Mouse (Mus musculus) lung, embryonic 15.5 days (tissue): ENCODE results near the gene Gm15056. TPM values are rescaled to one million over a fixed set of nuclear protein-coding genes. Genes with fewer than 3 reads are reported as not detected.

ENCODE experiments used
- ATAC-seq: fragments of 200-750 bp; cut with Nextera tagmentation; 2 replicates; pipeline ENCODE4 v1.8.0; 2017; ENCODE audit warnings: moderate number of reproducible peaks, borderline replicate concordance; ENCODE audit not compliant: low FRiP score, low TSS enrichment; ENCODE audit errors: extremely low read depth
- H3K27ac ChIP-seq: fragments of 300-500 bp; sonication (generic); 2 replicates; pipeline ENCODE4 v1.5.1; 2015; ENCODE audit warnings: moderate library complexity, mild to moderate bottlenecking, inconsistent platforms
- H3K27me3 ChIP-seq: fragments of 300-500 bp; sonication (generic); 2 replicates; pipeline ENCODE4 v1.6.1; 2015; ENCODE audit warnings: inconsistent platforms
- H3K36me3 ChIP-seq: fragments of 300-500 bp; sonication (generic); 2 replicates; pipeline ENCODE4 v1.6.1; 2015; ENCODE audit warnings: inconsistent platforms
- H3K4me1 ChIP-seq: fragments of 300-500 bp; sonication (generic); 2 replicates; pipeline ENCODE4 v1.6.1; 2015; ENCODE audit warnings: inconsistent platforms
- H3K4me2 ChIP-seq: fragments of 300-500 bp; sonication (generic); 2 replicates; pipeline ENCODE4 v1.6.1; 2015; ENCODE audit warnings: inconsistent platforms, mild to moderate bottlenecking, moderate library complexity
- H3K4me3 ChIP-seq: fragments of 300-500 bp; sonication (generic); 2 replicates; pipeline ENCODE4 v1.5.1; 2015; ENCODE audit warnings: mild to moderate bottlenecking, inconsistent platforms
- H3K9ac ChIP-seq: fragments of 300-500 bp; sonication (generic); 2 replicates; pipeline ENCODE4 v1.6.1; 2015; ENCODE audit warnings: inconsistent platforms
- H3K9me3 ChIP-seq: fragments of 300-500 bp; sonication (generic); 2 replicates; pipeline ENCODE4 v1.6.1; 2016; ENCODE audit warnings: inconsistent platforms
- WGBS: fragments of 180-500 bp; shearing (Covaris S2); methylation state at CpG from one replicate; pipeline ENCODE4 v1.1.7; 2015; 5-methylcytosine and 5-hydroxymethylcytosine counted together
- polyA plus RNA-seq: library from polyadenylated mRNA; unstranded; fragments of >200 nt; fragmentation: Nextera tagmentation; extraction: Ambion mirVana; gene quantifications from 2 replicates; pipeline ENCODE4 v1.2.1, GENCODE M21; 2015

Gm15056 gene
- polyA plus RNA-seq, result not detected in 2 replicates

GRCm38 (mm10) chr8:20902527-20902926, at the start of gene Gm15056:
Gene Gm15056, minus strand, starts transcription at chr8:20902627.
- H3K4me2 ChIP-seq, result no peak within 1 kb of the TSS
- 41% methylated on average over 2 of the region's 2 CpGs for WGBS
- ATAC-seq, result no peak

GRCm38 (mm10) chr8:20944610-20945009, 42.2 kb upstream of the Gm15056 start, which contains the start of gene AY761185:
Gene AY761185, minus strand, starts transcription at chr8:20944710.
- 69% methylated on average over 3 of the region's 3 CpGs for WGBS
- Histone ChIP-seq H3K4me1 (no peaks in the 10 kb centered on the region), H3K4me3 (no peak within 1 kb of the TSS)

More at GRCm38 (mm10) chr8:20902527-20902926, at the start of gene Gm15056:
- H3K36me3 ChIP-seq, result no peaks in the 10 kb centered on the region
- no peaks in the 10 kb centered on the region; the same call in 1 of the 2 replicates for H3K9me3 ChIP-seq
- H3K9ac ChIP-seq, result no peak within 1 kb of the TSS
- H3K4me3 ChIP-seq, result no peak within 1 kb of the TSS
- no peaks in the 10 kb centered on the region for H3K27me3 ChIP-seq
- H3K27ac ChIP-seq, result no peak within 1 kb of the TSS
- H3K4me1 ChIP-seq, result no peaks in the 10 kb centered on the region

GRCm38 (mm10) chr8:20921971-20922370, 19.5 kb upstream of the Gm15056 start, which contains the start of gene Gm6040:
Gene Gm6040, minus strand, starts transcription at chr8:20922071.
- no peaks in the 10 kb centered on the region for H3K9me3 ChIP-seq
- no peak within 1 kb of the TSS for H3K4me3 ChIP-seq
- no peak within 1 kb of the TSS for H3K9ac ChIP-seq
- no peak for ATAC-seq
- no peak within 1 kb of the TSS for H3K27ac ChIP-seq
- H3K27me3 ChIP-seq, result no peaks in the 10 kb centered on the region
- H3K36me3 ChIP-seq, result no peaks in the 10 kb centered on the region
- WGBS, result 71% methylated on average over 3 of the region's 3 CpGs
- no peaks in the 10 kb centered on the region for H3K4me1 ChIP-seq
- H3K4me2 ChIP-seq, result no peak within 1 kb of the TSS

More at GRCm38 (mm10) chr8:20944610-20945009, 42.2 kb upstream of the Gm15056 start, which contains the start of gene AY761185:
- ATAC-seq, result no peak
- H3K27ac ChIP-seq, result no peak within 1 kb of the TSS
- no peaks in the 10 kb centered on the region for H3K9me3 ChIP-seq
- H3K4me2 ChIP-seq, result no peak within 1 kb of the TSS
- H3K9ac ChIP-seq, result no peak within 1 kb of the TSS
- no peaks in the 10 kb centered on the region for H3K36me3 ChIP-seq
- H3K27me3 ChIP-seq, result no peaks in the 10 kb centered on the region

- 80% methylated on average over 1 of the region's 1 CpGs for WGBS
Measured at GRCm38 (mm10) chr8:20912288-20912687, 9.9 kb upstream of the Gm15056 start.

GRCm38 (mm10) chr8:20908256-20908655, 5.8 kb upstream of the Gm15056 start:
- 45% methylated on average over 2 of the region's 2 CpGs for WGBS
- no peaks in the 10 kb centered on the region for H3K36me3 ChIP-seq
- no peaks in the 10 kb centered on the region for H3K27me3 ChIP-seq
- H3K27ac ChIP-seq, result no peak overlapping the region
- no peak overlapping the region for H3K9ac ChIP-seq
- no peaks in the 10 kb centered on the region for H3K4me1 ChIP-seq
- no peak overlapping the region for H3K4me2 ChIP-seq
- no peaks in the 10 kb centered on the region for H3K9me3 ChIP-seq
- no peak for ATAC-seq
- no peak overlapping the region for H3K4me3 ChIP-seq

More at GRCm38 (mm10) chr8:20912288-20912687, 9.9 kb upstream of the Gm15056 start:
- Histone ChIP-seq H3K4me1 (no peaks in the 10 kb centered on the region), H3K9ac (no peak overlapping the region), H3K4me3 (no peak overlapping the region), H3K27ac (no peak overlapping the region), H3K27me3 (no peaks in the 10 kb centered on the region), H3K4me2 (no peak overlapping the region), H3K36me3 (no peaks in the 10 kb centered on the region), H3K9me3 (no peaks in the 10 kb centered on the region)
- ATAC-seq, result no peak

- ATAC-seq, result no peak
- Histone ChIP-seq H3K9ac (no peak overlapping the region), H3K27me3 (no peaks in the 10 kb centered on the region), H3K36me3 (no peaks in the 10 kb centered on the region), H3K27ac (no peak overlapping the region), H3K4me2 (no peak overlapping the region), H3K4me3 (no peak overlapping the region), H3K9me3 (no peaks in the 10 kb centered on the region), H3K4me1 (no peaks in the 10 kb centered on the region)
- 92% methylated on average over 2 of the region's 2 CpGs for WGBS
Measured at GRCm38 (mm10) chr8:20907119-20907518, 4.7 kb upstream of the Gm15056 start.

GRCm38 (mm10) chr8:20892369-20892768, 10.1 kb downstream of the Gm15056 start, which contains the start of gene Defb33:
Gene Defb33, plus strand, starts transcription at chr8:20892669.
- 74% methylated on average over 2 of the region's 2 CpGs for WGBS
- no peak for ATAC-seq
- Histone ChIP-seq H3K9ac (no peak within 1 kb of the TSS), H3K9me3 (no peaks in the 10 kb centered on the region), H3K27me3 (no peaks in the 10 kb centered on the region), H3K27ac (no peak within 1 kb of the TSS), H3K4me3 (no peak within 1 kb of the TSS), H3K36me3 (no peaks in the 10 kb centered on the region), H3K4me2 (no peak within 1 kb of the TSS), H3K4me1 (no peaks in the 10 kb centered on the region)

- WGBS, result 33% methylated on average over 6 of the region's 6 CpGs
- H3K4me2 ChIP-seq, result no peak overlapping the region
- no peak for ATAC-seq
Measured at GRCm38 (mm10) chr8:20874608-20875007, 27.8 kb downstream of the Gm15056 start.

More at GRCm38 (mm10) chr8:20874608-20875007, 27.8 kb downstream of the Gm15056 start:
- no peak overlapping the region for H3K27ac ChIP-seq
- H3K4me3 ChIP-seq, result no peak overlapping the region
- H3K4me1 ChIP-seq, result no peaks in the 10 kb centered on the region
- no peak overlapping the region for H3K9ac ChIP-seq
- H3K9me3 ChIP-seq, result peaks cover 2% of the 10 kb centered on the region; the same call in 1 of the 2 replicates
- no peaks in the 10 kb centered on the region for H3K36me3 ChIP-seq
- H3K27me3 ChIP-seq, result no peaks in the 10 kb centered on the region

Other genes with a start within 250 kb of the Gm15056 start
- gene Defb33, start 10.0 kb downstream of the Gm15056 start, polyA plus RNA-seq, result not detected in 2 replicates
- not detected in 2 replicates for gene Gm6040, start 19.4 kb upstream of the Gm15056 start, polyA plus RNA-seq
- not detected in 2 replicates for gene AY761185, start 42.1 kb upstream of the Gm15056 start, polyA plus RNA-seq
- gene Defa21, start 122.9 kb upstream of the Gm15056 start, polyA plus RNA-seq, result not detected in 2 replicates
- gene Defa23, start 152.4 kb upstream of the Gm15056 start, polyA plus RNA-seq, result not detected in 2 replicates
- not detected in 2 replicates for gene Defa35, start 162.4 kb upstream of the Gm15056 start, polyA plus RNA-seq
- gene Defa25, start 181.8 kb upstream of the Gm15056 start, polyA plus RNA-seq, result not detected in 2 replicates
- not detected in 2 replicates for gene Gm14851, start 193.4 kb upstream of the Gm15056 start, polyA plus RNA-seq
- not detected in 2 replicates for gene Defa30, start 232.0 kb upstream of the Gm15056 start, polyA plus RNA-seq